Mouse (Mus musculus): ENCODE measurements at regions not wholly inside any gene's neighbourhood (a gene's known extent, or its start where the extent isn't known, plus 50 kb on each side); places are given as distances from the start of the nearest gene placed in this dataset.
A peak's percentile ranks its signal among the peaks of the same experiment; 100 is the strongest.

DNA sequence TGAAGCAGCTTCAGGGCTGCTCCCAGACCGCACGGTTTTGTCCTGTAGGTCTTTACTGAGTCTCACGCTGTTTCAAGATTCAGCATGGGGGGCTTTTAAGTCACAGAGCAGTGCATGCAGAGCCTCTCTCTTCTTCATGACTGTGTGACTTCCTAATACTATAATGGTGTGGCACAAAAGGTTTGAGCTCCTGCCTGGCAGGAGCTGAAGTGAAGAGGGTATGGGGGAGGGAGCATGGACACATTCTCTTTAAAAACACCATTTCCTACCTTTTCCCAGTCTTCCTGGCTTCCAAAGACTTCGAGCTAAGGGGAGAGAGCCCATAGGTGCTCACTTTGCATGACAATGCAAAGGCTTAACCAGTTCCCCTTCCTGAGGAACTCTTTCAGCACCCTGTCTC, 934.9 kb upstream of the Gm5150 start:
- Histone ChIP-seq H3K9ac (ENCODE audit: low read depth, low read length) (no peak overlapping the region), H3K4me3 (ENCODE audit: low read depth, low read length) (no peak overlapping the region), H3K27me3 (ENCODE audit: control insufficient read depth, insufficient read depth, low read length) (no peaks in the 10 kb centered on the region), H3K4me1 (ENCODE audit: control insufficient read depth, insufficient read depth, low read length) (no peaks in the 10 kb centered on the region), H3K36me3 (ENCODE audit: control insufficient read depth, insufficient read depth, low read length) (no peaks in the 10 kb centered on the region), H3K4me2 (peak overlapping the region; percentile 8; the same call in 1 of the 2 replicates), H3K27ac (ENCODE audit: low read depth, low read length) (no peak overlapping the region), H3K9me3 (replicated peaks; ENCODE audit: control insufficient read depth, low read length) (no peaks in the 10 kb centered on the region)
- ATAC-seq (replicated peaks; ENCODE audit: insufficient number of reproducible peaks, low FRiP score, low TSS enrichment), result no peak
- 7% methylated on average over 4 of the region's 4 CpGs for WGBS (ENCODE audit: insufficient replicate concordance)

DNA sequence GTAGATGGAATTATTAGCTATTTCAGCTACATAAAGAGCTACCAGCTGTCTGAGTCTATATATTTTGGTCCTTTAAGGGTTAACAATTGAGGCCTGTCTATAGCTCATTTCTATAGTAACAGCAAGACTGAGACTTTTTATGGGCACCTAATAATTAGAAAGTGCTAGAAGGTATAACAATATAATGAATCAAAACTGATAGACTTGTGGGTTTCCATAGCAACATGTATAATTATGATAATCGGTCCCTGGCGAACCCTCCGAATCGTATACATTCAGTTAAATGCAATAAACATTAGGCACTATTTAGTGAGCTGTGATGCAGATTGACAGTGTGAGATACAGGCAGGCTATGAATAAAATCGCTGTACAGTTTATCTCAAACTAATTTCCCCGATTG, 933.3 kb upstream of the Gm5150 start:
- Histone ChIP-seq H3K4me2 (no peak overlapping the region), H3K9me3 (replicated peaks; ENCODE audit: control insufficient read depth, low read length) (no peaks in the 10 kb centered on the region), H3K9ac (ENCODE audit: low read depth, low read length) (no peak overlapping the region), H3K4me3 (ENCODE audit: low read depth, low read length) (no peak overlapping the region), H3K27ac (ENCODE audit: low read depth, low read length) (no peak overlapping the region), H3K36me3 (ENCODE audit: control insufficient read depth, insufficient read depth, low read length) (no peaks in the 10 kb centered on the region), H3K27me3 (ENCODE audit: control insufficient read depth, insufficient read depth, low read length) (no peaks in the 10 kb centered on the region), H3K4me1 (ENCODE audit: control insufficient read depth, insufficient read depth, low read length) (no peaks in the 10 kb centered on the region)
- WGBS (ENCODE audit: insufficient replicate concordance), result 85% methylated on average over 6 of the region's 6 CpGs
- no peak for ATAC-seq (replicated peaks; ENCODE audit: insufficient number of reproducible peaks, low FRiP score, low TSS enrichment)

DNA sequence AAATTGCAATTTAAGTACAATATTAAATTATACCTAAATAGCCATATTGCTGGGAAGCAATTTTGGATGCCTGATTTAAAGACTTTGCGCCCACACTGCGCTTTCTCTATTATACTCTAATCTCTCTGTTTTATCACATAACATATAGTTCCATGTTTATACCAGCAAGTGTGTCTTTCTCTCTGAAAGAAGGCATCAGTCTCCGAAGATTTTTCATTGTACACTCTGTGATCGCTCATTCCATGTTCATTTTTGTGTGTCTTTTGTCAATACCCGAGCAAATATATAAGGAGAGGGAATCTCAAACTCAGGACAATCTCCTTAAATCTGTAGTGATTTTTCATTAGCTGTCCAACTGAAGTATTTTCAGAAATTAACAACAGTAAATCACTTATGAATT, 932.9 kb upstream of the Gm5150 start:
- ATAC-seq (replicated peaks; ENCODE audit: insufficient number of reproducible peaks, low FRiP score, low TSS enrichment), result no peak
- Histone ChIP-seq H3K27me3 (ENCODE audit: control insufficient read depth, insufficient read depth, low read length) (no peaks in the 10 kb centered on the region), H3K36me3 (ENCODE audit: control insufficient read depth, insufficient read depth, low read length) (no peaks in the 10 kb centered on the region), H3K27ac (ENCODE audit: low read depth, low read length) (no peak overlapping the region), H3K4me3 (ENCODE audit: low read depth, low read length) (no peak overlapping the region), H3K4me1 (ENCODE audit: control insufficient read depth, insufficient read depth, low read length) (no peaks in the 10 kb centered on the region), H3K4me2 (no peak overlapping the region), H3K9me3 (replicated peaks; ENCODE audit: control insufficient read depth, low read length) (no peaks in the 10 kb centered on the region), H3K9ac (ENCODE audit: low read depth, low read length) (no peak overlapping the region)
- whole genome bisulfite sequencing (ENCODE audit: insufficient replicate concordance), result 90% methylated on average over 5 of the region's 5 CpGs

DNA sequence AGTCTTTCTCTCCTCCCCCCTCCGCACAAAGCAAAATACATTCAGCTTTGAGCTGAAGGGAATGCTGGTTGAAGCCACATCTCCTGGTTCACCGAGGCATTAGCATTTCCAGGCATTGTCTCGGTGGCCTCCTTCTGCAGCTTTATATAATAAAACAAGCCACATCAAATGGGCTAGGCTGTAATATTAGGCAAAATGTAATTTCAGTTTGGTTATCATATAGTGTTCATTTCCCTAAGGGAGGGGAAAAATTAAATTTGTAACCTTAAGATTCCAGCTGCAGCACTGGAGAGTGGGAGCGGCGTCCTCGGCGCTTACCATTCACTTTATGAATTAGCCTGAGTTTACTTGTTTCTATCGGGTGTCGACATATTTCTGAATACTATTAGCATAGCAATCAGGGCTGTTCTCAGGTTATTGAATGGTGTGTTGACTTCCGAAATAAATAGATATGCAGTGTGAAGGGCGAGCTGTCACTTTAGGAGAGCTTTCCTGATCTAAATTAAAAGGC, 932.3 kb upstream of the Gm5150 start:
- H3K9me3 ChIP-seq (replicated peaks; ENCODE audit: control insufficient read depth, low read length), result no peaks in the 10 kb centered on the region
- no peak for ATAC-seq (replicated peaks; ENCODE audit: insufficient number of reproducible peaks, low FRiP score, low TSS enrichment)
- no peak overlapping the region for H3K27ac ChIP-seq (ENCODE audit: low read depth, low read length)
- H3K9ac ChIP-seq (ENCODE audit: low read depth, low read length), result no peak overlapping the region
- no peak overlapping the region for H3K4me2 ChIP-seq
- no peaks in the 10 kb centered on the region for H3K36me3 ChIP-seq (ENCODE audit: control insufficient read depth, insufficient read depth, low read length)
- H3K27me3 ChIP-seq (ENCODE audit: control insufficient read depth, insufficient read depth, low read length), result no peaks in the 10 kb centered on the region
- 69% methylated on average over 11 of the region's 11 CpGs for WGBS (ENCODE audit: insufficient replicate concordance)
- no peak overlapping the region for H3K4me3 ChIP-seq (ENCODE audit: low read depth, low read length)
- no peaks in the 10 kb centered on the region for H3K4me1 ChIP-seq (ENCODE audit: control insufficient read depth, insufficient read depth, low read length)

DNA sequence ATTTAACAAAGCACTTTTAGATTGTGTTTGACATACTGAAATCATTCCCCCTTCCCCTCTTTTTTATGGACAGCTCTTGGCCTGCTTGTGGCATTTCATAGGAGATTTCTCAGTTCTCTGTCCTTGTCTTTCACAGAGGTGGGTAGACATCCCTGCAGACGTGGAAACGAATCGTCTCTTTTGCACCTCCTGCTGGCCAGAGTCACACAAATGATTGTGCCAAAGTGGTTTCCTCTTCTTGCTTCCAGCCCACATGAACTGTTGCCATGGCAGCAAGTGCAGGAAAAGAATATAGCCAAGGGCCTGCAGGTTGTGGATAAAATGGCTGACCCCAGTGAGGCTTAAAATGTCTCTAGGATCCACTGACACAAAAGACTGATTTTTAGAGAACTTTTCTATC, 924.1 kb upstream of the Gm5150 start:
- no peak overlapping the region for H3K4me2 ChIP-seq
- no peak overlapping the region for H3K27ac ChIP-seq (ENCODE audit: low read depth, low read length)
- no peaks in the 10 kb centered on the region for H3K9me3 ChIP-seq (replicated peaks; ENCODE audit: control insufficient read depth, low read length)
- no peak overlapping the region for H3K4me3 ChIP-seq (ENCODE audit: low read depth, low read length)
- H3K27me3 ChIP-seq (ENCODE audit: control insufficient read depth, insufficient read depth, low read length), result no peaks in the 10 kb centered on the region
- no peaks in the 10 kb centered on the region for H3K4me1 ChIP-seq (ENCODE audit: control insufficient read depth, insufficient read depth, low read length)
- H3K36me3 ChIP-seq (ENCODE audit: control insufficient read depth, insufficient read depth, low read length), result no peaks in the 10 kb centered on the region
- H3K9ac ChIP-seq (ENCODE audit: low read depth, low read length), result no peak overlapping the region
- no peak for ATAC-seq (replicated peaks; ENCODE audit: insufficient number of reproducible peaks, low FRiP score, low TSS enrichment)
- 55% methylated on average over 3 of the region's 3 CpGs for WGBS (ENCODE audit: insufficient replicate concordance)

DNA sequence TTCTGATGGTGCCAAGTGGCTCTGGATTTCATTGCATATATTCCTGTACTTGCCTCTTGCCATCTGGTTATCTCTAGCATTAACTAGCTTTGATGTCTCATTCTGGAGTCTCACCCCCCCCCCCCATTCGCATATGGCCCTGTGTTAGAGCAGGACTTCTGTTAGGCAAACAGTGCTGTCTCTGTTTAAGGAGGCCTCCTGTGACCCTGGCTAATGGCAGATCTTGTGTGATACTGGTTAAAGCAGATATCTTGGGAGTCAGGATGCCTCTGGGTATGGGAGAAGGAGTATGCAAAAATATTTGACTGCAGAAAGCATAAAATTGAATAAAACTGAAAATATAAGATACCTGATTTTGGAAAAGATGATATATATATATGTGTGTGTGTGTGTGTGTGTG, 923.6 kb upstream of the Gm5150 start:
- Histone ChIP-seq H3K27me3 (ENCODE audit: control insufficient read depth, insufficient read depth, low read length) (no peaks in the 10 kb centered on the region), H3K27ac (ENCODE audit: low read depth, low read length) (no peak overlapping the region), H3K4me1 (ENCODE audit: control insufficient read depth, insufficient read depth, low read length) (no peaks in the 10 kb centered on the region), H3K9ac (ENCODE audit: low read depth, low read length) (no peak overlapping the region), H3K36me3 (ENCODE audit: control insufficient read depth, insufficient read depth, low read length) (no peaks in the 10 kb centered on the region), H3K9me3 (replicated peaks; ENCODE audit: control insufficient read depth, low read length) (no peaks in the 10 kb centered on the region), H3K4me3 (ENCODE audit: low read depth, low read length) (no peak overlapping the region), H3K4me2 (no peak overlapping the region)
- ATAC-seq (replicated peaks; ENCODE audit: insufficient number of reproducible peaks, low FRiP score, low TSS enrichment), result no peak
- 68% methylated on average over 1 of the region's 1 CpGs for WGBS (ENCODE audit: insufficient replicate concordance)

DNA sequence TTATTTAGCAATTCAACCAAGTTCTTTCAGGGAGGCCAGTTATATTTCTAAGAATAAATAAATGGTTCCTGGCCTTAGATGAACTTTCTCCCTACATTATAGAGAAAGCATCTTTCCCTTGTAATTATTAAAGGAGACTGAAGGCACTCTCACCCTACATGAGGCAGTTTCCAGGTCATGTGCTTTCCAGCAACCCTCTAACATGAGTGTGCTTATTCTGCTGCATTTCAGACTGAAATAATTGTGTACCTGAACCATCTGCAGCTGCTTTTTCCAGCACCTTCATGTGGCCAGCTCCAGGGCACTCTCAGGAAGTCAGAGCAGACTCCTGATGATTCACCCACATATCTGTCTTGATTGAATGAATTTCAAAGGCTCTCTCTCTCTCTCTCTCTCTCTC, 917.8 kb upstream of the Gm5150 start:
- H3K27ac ChIP-seq (ENCODE audit: low read depth, low read length), result no peak overlapping the region
- H3K9me3 ChIP-seq (replicated peaks; ENCODE audit: control insufficient read depth, low read length), result no peaks in the 10 kb centered on the region
- no peak overlapping the region for H3K4me3 ChIP-seq (ENCODE audit: low read depth, low read length)
- no peak overlapping the region for H3K4me2 ChIP-seq
- H3K4me1 ChIP-seq (ENCODE audit: control insufficient read depth, insufficient read depth, low read length), result no peaks in the 10 kb centered on the region
- H3K27me3 ChIP-seq (ENCODE audit: control insufficient read depth, insufficient read depth, low read length), result no peaks in the 10 kb centered on the region
- H3K36me3 ChIP-seq (ENCODE audit: control insufficient read depth, insufficient read depth, low read length), result no peaks in the 10 kb centered on the region
- no peak for ATAC-seq (replicated peaks; ENCODE audit: insufficient number of reproducible peaks, low FRiP score, low TSS enrichment)
- no peak overlapping the region for H3K9ac ChIP-seq (ENCODE audit: low read depth, low read length)

DNA sequence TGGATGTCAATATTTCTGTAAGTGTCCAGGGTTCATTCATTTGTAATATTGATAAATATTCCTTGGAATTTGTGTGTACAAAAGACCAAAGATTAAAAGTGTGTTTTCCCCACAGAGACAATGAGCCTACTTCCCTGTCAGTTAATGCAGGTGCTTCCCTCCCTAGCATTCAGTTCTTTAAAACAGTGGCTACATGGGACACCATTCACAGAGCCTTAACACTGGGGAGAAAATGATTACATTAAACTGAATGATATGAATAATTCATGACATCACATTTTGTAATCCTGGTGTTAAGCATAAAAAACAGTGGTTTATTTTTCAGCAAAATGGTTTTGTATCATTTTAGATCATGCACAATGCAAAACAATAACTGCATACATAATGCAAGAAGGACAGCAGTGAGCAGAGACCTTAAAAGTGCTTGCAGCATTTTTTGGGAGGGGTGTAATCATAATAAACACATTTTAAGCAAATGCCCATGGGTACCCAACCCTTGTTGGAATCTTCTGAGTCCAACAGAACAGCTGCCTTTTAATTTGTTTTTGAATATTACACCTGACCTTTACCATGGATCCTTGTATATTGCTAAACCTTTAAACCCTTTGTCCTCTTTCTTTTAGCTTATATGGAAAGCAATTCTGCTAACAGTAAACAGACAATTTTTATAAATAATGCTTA, 917.1 kb upstream of the Gm5150 start:
- no peak for ATAC-seq (replicated peaks; ENCODE audit: insufficient number of reproducible peaks, low FRiP score, low TSS enrichment)
- no peaks in the 10 kb centered on the region for H3K4me1 ChIP-seq (ENCODE audit: control insufficient read depth, insufficient read depth, low read length)
- no peaks in the 10 kb centered on the region for H3K9me3 ChIP-seq (replicated peaks; ENCODE audit: control insufficient read depth, low read length)
- no peaks in the 10 kb centered on the region for H3K27me3 ChIP-seq (ENCODE audit: control insufficient read depth, insufficient read depth, low read length)
- no peak overlapping the region for H3K4me3 ChIP-seq (ENCODE audit: low read depth, low read length)
- H3K4me2 ChIP-seq, result no peak overlapping the region
- no peak overlapping the region for H3K9ac ChIP-seq (ENCODE audit: low read depth, low read length)
- no peaks in the 10 kb centered on the region for H3K36me3 ChIP-seq (ENCODE audit: control insufficient read depth, insufficient read depth, low read length)
- no peak overlapping the region for H3K27ac ChIP-seq (ENCODE audit: low read depth, low read length)

DNA sequence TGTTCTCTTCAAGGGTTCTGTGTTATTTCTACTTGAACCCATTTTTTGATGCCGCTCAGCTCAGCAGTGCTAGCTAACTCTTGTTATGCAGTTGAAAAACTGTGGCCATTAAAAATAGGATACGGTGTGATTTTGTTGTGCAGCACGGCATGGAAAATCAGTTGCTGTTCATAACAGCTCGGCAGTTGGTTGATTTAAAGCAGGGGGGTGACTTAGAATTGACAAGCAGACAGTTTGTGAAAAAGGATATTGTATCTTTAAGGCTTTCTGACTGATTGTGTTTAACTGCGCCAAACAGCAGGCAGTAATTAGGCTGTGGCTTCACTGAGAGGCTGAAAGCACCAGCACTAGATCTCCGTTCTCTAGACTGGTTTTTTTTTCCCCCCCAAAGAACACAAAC, 915.1 kb upstream of the Gm5150 start:
- ATAC-seq (replicated peaks; ENCODE audit: insufficient number of reproducible peaks, low FRiP score, low TSS enrichment), result no peak
- no peak overlapping the region for H3K27ac ChIP-seq (ENCODE audit: low read depth, low read length)
- WGBS (ENCODE audit: insufficient replicate concordance), result 67% methylated on average over 6 of the region's 6 CpGs

More for the DNA sequence above, 915.1 kb upstream of the Gm5150 start:
- H3K27me3 ChIP-seq (ENCODE audit: control insufficient read depth, insufficient read depth, low read length), result no peaks in the 10 kb centered on the region
- H3K9ac ChIP-seq (ENCODE audit: low read depth, low read length), result no peak overlapping the region
- H3K9me3 ChIP-seq (replicated peaks; ENCODE audit: control insufficient read depth, low read length), result no peaks in the 10 kb centered on the region
- H3K36me3 ChIP-seq (ENCODE audit: control insufficient read depth, insufficient read depth, low read length), result no peaks in the 10 kb centered on the region
- H3K4me1 ChIP-seq (ENCODE audit: control insufficient read depth, insufficient read depth, low read length), result no peaks in the 10 kb centered on the region
- H3K4me2 ChIP-seq, result no peak overlapping the region
- H3K4me3 ChIP-seq (ENCODE audit: low read depth, low read length), result no peak overlapping the region

All from heart, embryonic 11.5 days (tissue).